Mouse (Mus musculus) spleen, adult 2 months (tissue): Measurements from ENCODE around the gene Kdelc1.

Experiments used
- CTCF ChIP-seq: fragments of 200-500 bp; IDR thresholded peaks from 2 replicates; pipeline ENCODE4 v1.5.1; 2011; ENCODE audit warnings: mild to moderate bottlenecking, inconsistent platforms; ENCODE audit not compliant: insufficient read depth, insufficient read length, insufficient replicate concordance; ENCODE audit errors: extremely low read depth
- POLR2A ChIP-seq: fragments of 200-500 bp; IDR thresholded peaks from 2 replicates; pipeline ENCODE4 v1.6.1; 2011; ENCODE audit warnings: low read depth, low read length, inconsistent platforms

DNA sequence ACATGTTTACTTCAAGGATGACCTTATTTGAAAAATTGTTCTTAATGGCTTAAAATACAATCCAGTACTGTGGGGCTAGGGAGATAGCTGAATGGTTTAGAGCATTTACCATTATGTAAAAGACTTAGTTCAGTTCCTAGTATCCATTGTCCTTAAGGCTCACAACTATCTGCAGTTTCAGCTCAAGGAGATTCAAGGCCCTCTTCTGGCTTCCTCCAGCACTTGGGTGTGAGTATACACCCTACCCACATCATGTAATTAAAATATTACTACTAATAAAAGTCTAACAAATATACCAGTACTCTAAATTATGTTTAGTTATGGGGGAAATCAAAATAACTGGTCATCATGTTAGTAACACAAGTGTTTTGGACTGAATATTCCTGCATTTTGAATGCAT, 1.0 kb downstream of the Kdelc1 start:
- TF ChIP-seq CTCF, result no peak
- TF ChIP-seq POLR2A, result no peak
